Mouse (Mus musculus): ENCODE data around the gene Cdkn1b.

Gene Cdkn1b

GRCm38 (mm10) chr6:134972096-134972495, 51.9 kb downstream of the Cdkn1b start:
- DNase-seq (ENCODE audit: low spot score) = no peak

All from c-Kit-positive CD71-positive TER-119-positive erythroid progenitor cells, embryonic 14.5 days (primary cell).